Mouse (Mus musculus) liver, embryonic 15.5 days (tissue): ENCODE measurements around the gene Golm1. TPM values are rescaled to one million over a fixed set of nuclear protein-coding genes. Genes with fewer than 3 reads are reported as not detected.

ENCODE experiments used
- ATAC-seq: fragments of 200-750 bp; cut with Nextera tagmentation; 2 replicates; pipeline ENCODE4 v1.8.0; 2017; ENCODE audit warnings: moderate number of reproducible peaks, mild to moderate bottlenecking, moderate library complexity; ENCODE audit not compliant: insufficient read depth
- H3K27ac ChIP-seq: fragments of 300-500 bp; sonication (generic); replicated peaks from 2 replicates; pipeline ENCODE4 v1.5.1; 2015; ENCODE audit warnings: mild to moderate bottlenecking, inconsistent platforms
- H3K27me3 ChIP-seq: fragments of 300-500 bp; sonication (generic); 2 replicates; pipeline ENCODE4 v1.6.1; 2015; ENCODE audit warnings: mild to moderate bottlenecking, inconsistent platforms
- H3K36me3 ChIP-seq: fragments of 300-500 bp; sonication (generic); replicated peaks from 2 replicates; pipeline ENCODE4 v1.6.1; 2015; ENCODE audit warnings: moderate library complexity, mild to moderate bottlenecking, inconsistent platforms
- H3K4me1 ChIP-seq: fragments of 300-500 bp; sonication (generic); replicated peaks from 2 replicates; pipeline ENCODE4 v1.6.1; 2015; ENCODE audit warnings: inconsistent platforms
- H3K4me2 ChIP-seq: fragments of 300-500 bp; sonication (generic); 2 replicates; pipeline ENCODE4 v1.6.1; 2015; ENCODE audit warnings: moderate library complexity, mild to moderate bottlenecking, inconsistent platforms
- H3K4me3 ChIP-seq: fragments of 300-500 bp; sonication (generic); replicated peaks from 2 replicates; pipeline ENCODE4 v1.5.1; 2015; ENCODE audit warnings: mild to moderate bottlenecking, inconsistent platforms
- H3K9ac ChIP-seq: fragments of 300-500 bp; sonication (generic); 2 replicates; pipeline ENCODE4 v1.6.1; 2015; ENCODE audit warnings: moderate library complexity, mild to moderate bottlenecking, inconsistent platforms
- H3K9me3 ChIP-seq: fragments of 300-500 bp; sonication (generic); replicated peaks from 2 replicates; pipeline ENCODE4 v1.6.1; 2016; ENCODE audit warnings: inconsistent platforms
- WGBS: fragments of 180-500 bp; shearing (Covaris S2); methylation state at CpG from one replicate; pipeline ENCODE4 v1.1.7; 2015; ENCODE audit warnings: mixed read lengths; ENCODE audit not compliant: insufficient replicate concordance; 5-methylcytosine and 5-hydroxymethylcytosine counted together
- polyA plus RNA-seq: library from polyadenylated mRNA; unstranded; fragments of >200 nt; fragmentation: Nextera tagmentation; extraction: Ambion mirVana; gene quantifications from 2 replicates; pipeline ENCODE4 v1.2.1, GENCODE M21; 2015

The Golm1 gene
- polyA plus RNA-seq, 1 experiment from 2014 or later, result 39.8 TPM

GRCm38 (mm10) chr13:59661966-59662365 lies 13.6 kb downstream of the Golm1 start:
- Histone ChIP-seq H3K9me3 (no peaks in the 10 kb centered on the region), H3K36me3 (peaks cover 90% of the 10 kb centered on the region), H3K9ac (no peak overlapping the region), H3K27ac (no peak overlapping the region), H3K4me3 (no peak overlapping the region), H3K27me3 (no peaks in the 10 kb centered on the region), H3K4me1 (peaks cover 31% of the 10 kb centered on the region), H3K4me2 (no peak overlapping the region)
- 92% methylated on average over 12 of the region's 12 CpGs for WGBS
- no peak for ATAC-seq

DNA sequence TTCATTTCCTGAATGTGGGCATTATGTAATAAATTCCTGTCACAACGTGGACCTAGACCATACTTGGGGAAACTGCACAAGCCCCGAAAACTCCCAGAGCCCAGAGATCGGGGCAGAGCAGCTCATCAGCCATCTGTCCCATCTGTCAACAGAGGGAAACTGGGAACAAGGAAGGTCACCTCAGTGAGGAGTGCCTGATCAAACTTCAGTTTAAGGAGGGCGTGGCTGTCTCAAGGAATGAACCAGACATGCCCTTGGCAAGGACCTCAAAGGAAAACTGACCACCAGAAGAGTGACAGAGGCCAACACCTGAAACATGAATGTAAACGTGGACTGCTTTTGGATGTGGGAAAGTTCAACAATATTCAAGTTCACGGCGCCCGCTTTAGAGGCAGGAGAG lies 14.2 kb downstream of the Golm1 start:
- Histone ChIP-seq H3K27ac (no peak overlapping the region), H3K9ac (no peak overlapping the region), H3K36me3 (peaks cover 88% of the 10 kb centered on the region), H3K27me3 (no peaks in the 10 kb centered on the region), H3K4me1 (peaks cover 31% of the 10 kb centered on the region), H3K4me2 (no peak overlapping the region), H3K4me3 (no peak overlapping the region), H3K9me3 (no peaks in the 10 kb centered on the region)
- WGBS, result 86% methylated on average over 8 of the region's 8 CpGs
- ATAC-seq, result no peak

DNA sequence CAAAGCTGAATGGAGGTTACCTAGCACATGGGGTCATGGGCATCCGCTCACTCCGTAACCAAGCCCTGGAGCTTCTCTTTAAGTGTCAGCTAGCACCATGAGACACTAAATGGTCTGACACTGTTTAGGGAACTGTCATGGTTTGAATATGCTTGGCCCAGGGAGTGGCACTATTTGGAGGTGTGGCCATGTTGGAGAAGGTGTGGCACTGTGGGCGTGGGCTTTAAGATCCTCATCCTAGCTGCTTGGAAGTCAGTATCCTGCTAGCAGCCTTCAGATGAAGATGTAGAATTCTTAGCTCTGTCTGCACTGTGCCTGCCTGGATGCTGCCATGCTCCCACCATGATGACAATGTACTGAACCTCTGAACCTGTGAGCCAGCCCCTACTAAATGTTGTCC lies 15.2 kb downstream of the Golm1 start:
- peaks cover 81% of the 10 kb centered on the region for H3K36me3 ChIP-seq
- WGBS, result 87% methylated on average over 3 of the region's 3 CpGs

DNA sequence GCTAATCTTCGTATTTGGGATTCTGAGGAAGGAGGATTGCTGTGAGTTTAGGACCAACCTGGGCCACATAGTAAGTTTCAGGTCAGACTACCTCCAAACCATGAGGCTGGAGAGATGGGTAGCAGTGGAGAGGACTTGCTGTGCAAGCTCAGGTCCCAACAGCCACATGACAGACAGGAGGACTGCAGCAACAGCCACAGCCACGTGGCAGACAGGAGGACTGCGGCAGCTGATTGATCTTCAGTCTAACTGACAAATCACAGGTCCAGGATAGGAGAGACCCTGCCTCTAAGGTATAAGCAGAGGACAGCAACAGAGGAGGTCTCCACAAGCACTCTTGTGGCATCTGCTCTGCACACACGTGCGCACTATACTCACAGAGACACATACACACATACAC lies 17.8 kb downstream of the Golm1 start:
- Histone ChIP-seq H3K4me2 (no peak overlapping the region), H3K36me3 (peaks cover 75% of the 10 kb centered on the region), H3K4me1 (peaks cover 40% of the 10 kb centered on the region), H3K4me3 (no peak overlapping the region), H3K27me3 (no peaks in the 10 kb centered on the region), H3K9me3 (no peaks in the 10 kb centered on the region), H3K9ac (no peak overlapping the region), H3K27ac (no peak overlapping the region)
- ATAC-seq, result no peak
- 79% methylated on average over 5 of the region's 5 CpGs for WGBS

More for the DNA sequence above, 15.2 kb downstream of the Golm1 start:
- Histone ChIP-seq H3K27me3 (no peaks in the 10 kb centered on the region), H3K4me3 (no peak overlapping the region), H3K9ac (no peak overlapping the region), H3K27ac (no peak overlapping the region), H3K9me3 (no peaks in the 10 kb centered on the region), H3K4me1 (peaks cover 32% of the 10 kb centered on the region), H3K4me2 (no peak overlapping the region)
- ATAC-seq, result no peak

GRCm38 (mm10) chr13:59656975-59657388 lies 18.6 kb downstream of the Golm1 start:
- H3K4me3 ChIP-seq, result no peak overlapping the region
- H3K9me3 ChIP-seq, result no peaks in the 10 kb centered on the region
- H3K27ac ChIP-seq, result peak overlapping the region; percentile 16; the same call in 1 of the 2 replicates
- peaks cover 72% of the 10 kb centered on the region for H3K36me3 ChIP-seq
- no peak for ATAC-seq
- H3K4me2 ChIP-seq, result no peak overlapping the region
- no peak overlapping the region for H3K9ac ChIP-seq
- no peaks in the 10 kb centered on the region for H3K27me3 ChIP-seq
- 69% methylated on average over 4 of the region's 4 CpGs for WGBS
- peaks cover 40% of the 10 kb centered on the region for H3K4me1 ChIP-seq

- H3K9me3 ChIP-seq, result no peaks in the 10 kb centered on the region
- peaks cover 69% of the 10 kb centered on the region for H3K36me3 ChIP-seq
- no peak overlapping the region for H3K4me2 ChIP-seq
- peaks cover 40% of the 10 kb centered on the region for H3K4me1 ChIP-seq
- H3K4me3 ChIP-seq, result no peak overlapping the region
- H3K9ac ChIP-seq, result no peak overlapping the region
- ATAC-seq, result 0 out of 2 replicates have a peak, but pooled peaks have one; percentile 38
- H3K27me3 ChIP-seq, result no peaks in the 10 kb centered on the region
- H3K27ac ChIP-seq, result peak overlapping the region; percentile 16; the same call in 1 of the 2 replicates
- WGBS, result 40% methylated on average over 10 of the region's 10 CpGs
Measured at GRCm38 (mm10) chr13:59656316-59656832, 19.2 kb downstream of the Golm1 start.

- Histone ChIP-seq H3K27ac (peak overlapping the region; percentile 16; the same call in 1 of the 2 replicates), H3K36me3 (peaks cover 71% of the 10 kb centered on the region), H3K4me2 (no peak overlapping the region), H3K9ac (no peak overlapping the region), H3K4me3 (no peak overlapping the region), H3K27me3 (no peaks in the 10 kb centered on the region), H3K4me1 (peaks cover 37% of the 10 kb centered on the region), H3K9me3 (no peaks in the 10 kb centered on the region)
- ATAC-seq, result no peak
- 80% methylated on average over 15 of the region's 15 CpGs for WGBS
Measured at GRCm38 (mm10) chr13:59655718-59656315, 19.8 kb downstream of the Golm1 start.

GRCm38 (mm10) chr13:59654465-59654864 lies 21.1 kb downstream of the Golm1 start:
- Histone ChIP-seq H3K9me3 (no peaks in the 10 kb centered on the region), H3K4me3 (no peak overlapping the region), H3K27me3 (no peaks in the 10 kb centered on the region), H3K36me3 (peaks cover 74% of the 10 kb centered on the region), H3K27ac (no peak overlapping the region), H3K4me2 (no peak overlapping the region), H3K9ac (no peak overlapping the region), H3K4me1 (peaks cover 27% of the 10 kb centered on the region)
- WGBS, result 72% methylated on average over 5 of the region's 5 CpGs
- no peak for ATAC-seq

GRCm38 (mm10) chr13:59653136-59653535 lies 22.5 kb downstream of the Golm1 start:
- peaks cover 27% of the 10 kb centered on the region for H3K4me1 ChIP-seq
- no peaks in the 10 kb centered on the region for H3K9me3 ChIP-seq
- no peak overlapping the region for H3K4me3 ChIP-seq
- no peaks in the 10 kb centered on the region for H3K27me3 ChIP-seq
- H3K9ac ChIP-seq, result no peak overlapping the region
- H3K27ac ChIP-seq, result no peak overlapping the region
- 86% methylated on average over 3 of the region's 3 CpGs for WGBS
- ATAC-seq, result no peak
- no peak overlapping the region for H3K4me2 ChIP-seq
- H3K36me3 ChIP-seq, result peaks cover 78% of the 10 kb centered on the region

GRCm38 (mm10) chr13:59652651-59653050 lies 23.0 kb downstream of the Golm1 start:
- Histone ChIP-seq H3K9me3 (no peaks in the 10 kb centered on the region), H3K27me3 (no peaks in the 10 kb centered on the region), H3K36me3 (peaks cover 78% of the 10 kb centered on the region), H3K4me2 (no peak overlapping the region), H3K4me1 (peaks cover 23% of the 10 kb centered on the region), H3K27ac (no peak overlapping the region), H3K9ac (no peak overlapping the region), H3K4me3 (no peak overlapping the region)
- no peak for ATAC-seq
- WGBS, result 83% methylated on average over 5 of the region's 5 CpGs

- Histone ChIP-seq H3K36me3 (peaks cover 93% of the 10 kb centered on the region), H3K27ac (no peak overlapping the region), H3K4me1 (peaks cover 21% of the 10 kb centered on the region), H3K4me2 (no peak overlapping the region), H3K27me3 (no peaks in the 10 kb centered on the region), H3K4me3 (no peak overlapping the region), H3K9ac (no peak overlapping the region), H3K9me3 (no peaks in the 10 kb centered on the region)
- no peak for ATAC-seq
- 72% methylated on average over 5 of the region's 5 CpGs for WGBS
Measured at GRCm38 (mm10) chr13:59649781-59650180, 25.8 kb downstream of the Golm1 start.

DNA sequence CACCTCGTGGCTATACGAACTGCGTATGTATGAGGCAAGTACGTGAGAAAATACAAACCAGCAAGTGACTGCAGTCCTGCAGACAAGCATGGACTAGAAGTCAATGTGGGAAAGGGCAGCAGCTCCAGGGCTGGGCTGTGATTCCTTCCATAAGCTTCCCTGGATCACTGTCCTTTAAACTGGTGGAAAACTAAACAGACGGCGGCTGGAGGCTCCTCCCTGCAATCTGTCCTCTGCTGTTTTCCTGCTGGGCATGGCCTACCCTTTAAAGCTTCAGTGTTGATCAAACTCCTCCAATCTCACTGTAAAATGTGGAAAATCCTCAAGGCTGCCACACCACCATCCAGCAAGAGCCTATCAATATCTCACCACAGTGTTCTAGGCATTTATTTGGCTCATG lies 27.0 kb downstream of the Golm1 start:
- Histone ChIP-seq H3K27ac (no peak overlapping the region), H3K27me3 (no peaks in the 10 kb centered on the region), H3K9me3 (no peaks in the 10 kb centered on the region), H3K4me1 (peaks cover 24% of the 10 kb centered on the region), H3K36me3 (peaks cover 83% of the 10 kb centered on the region), H3K4me2 (no peak overlapping the region), H3K4me3 (no peak overlapping the region), H3K9ac (no peak overlapping the region)
- WGBS, result 93% methylated on average over 6 of the region's 6 CpGs
- ATAC-seq, result no peak
